ENCODE assay signal across 9 mouse cellular contexts in the genomic region with DNA sequence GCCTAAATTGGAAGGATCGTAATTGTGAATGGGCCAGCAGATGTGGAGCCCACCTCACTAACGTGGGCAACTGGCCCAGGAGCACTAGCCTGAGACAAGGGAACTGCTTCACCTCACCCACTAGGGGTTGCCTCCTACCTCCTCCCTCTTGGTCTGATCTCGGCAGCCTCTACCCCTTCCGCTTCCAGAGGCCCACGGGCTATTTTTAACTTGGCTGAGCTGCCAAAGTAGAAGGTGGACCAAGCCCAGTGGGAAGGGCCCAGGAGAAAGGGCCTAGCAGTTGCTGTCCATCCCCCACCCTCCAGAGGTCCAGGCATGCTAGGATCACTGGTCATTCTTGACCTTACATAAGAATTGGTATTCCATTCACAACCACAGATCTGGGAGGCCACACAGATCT. TPM values are rescaled to one million over a fixed set of nuclear protein-coding genes. Genes with fewer than 3 reads are reported as not detected.
DNase-seq lines count a peak whose midpoint lies in the region; ATAC-seq and TF ChIP-seq lines count a peak whose summit lies in the region.
"Had no signal": no experiment of that assay in that cellular context is flagged by ENCODE, and none has a peak within 500 bp of the region (broad histone marks: within the 10 kb centered on the region; RNA-seq: fewer than 3 reads in every experiment).

No protein-coding gene starts in this region.

- no peak for TF ChIP-seq CTCF in intestine, postnatal 0 days (IDR thresholded peaks at IDR 0.05; ENCODE audit: low read depth)

- ATAC-seq in megakaryocyte-erythroid progenitor cell, adult 5-6 weeks (replicated peaks; ENCODE audit: low FRiP score, low TSS enrichment, poor library complexity, severe bottlenecking), result peak; percentile 42; the same call in 1 of the 2 replicates
- no peak for ATAC-seq in hindbrain, embryonic 16.5 days
- no peak for ATAC-seq in intestine, postnatal 0 days

- H3K27ac ChIP-seq in hindbrain, embryonic 16.5 days (ENCODE audit: low read depth, low read length), result no peak overlapping the region
- no peak overlapping the region for H3K27ac ChIP-seq in intestine, postnatal 0 days (ENCODE audit: low read depth, low read length)
- H3K27ac ChIP-seq: limb, embryonic 15.5 days had no signal

- WGBS in hindbrain, embryonic 16.5 days, result 70% methylated on average over 5 of the region's 5 CpGs
- WGBS in intestine, postnatal 0 days, result 55% methylated on average over 5 of the region's 5 CpGs

- H3K4me1 ChIP-seq in hindbrain, embryonic 16.5 days (ENCODE audit: control insufficient read depth, insufficient read depth, low read depth, low read length), result no peaks in the 10 kb centered on the region; the same call in 1 of the 2 replicates
- no peaks in the 10 kb centered on the region for H3K4me1 ChIP-seq in intestine, postnatal 0 days (replicated peaks; ENCODE audit: control insufficient read depth, insufficient read depth, low read length)
- H3K4me1 ChIP-seq: limb, embryonic 15.5 days had no signal

- H3K9me3 ChIP-seq in hindbrain, embryonic 16.5 days (ENCODE audit: control insufficient read depth, low read length), result no peaks in the 10 kb centered on the region
- H3K9me3 ChIP-seq in intestine, postnatal 0 days (ENCODE audit: control insufficient read depth), result no peaks in the 10 kb centered on the region
- H3K9me3 ChIP-seq: limb, embryonic 15.5 days had no signal

- DNase-seq in cerebellum, adult 9-10 months, result peak; percentile 45
- DNase-seq in cerebellum, adult 11 months, result no peak
- peak; percentile 78 for DNase-seq in heart, adult 8-10 months (ENCODE audit: low spot score)
- DNase-seq in kidney, postnatal 10 days, result peak; percentile 65
- no peak for DNase-seq in Muller cell, postnatal 12 days (ENCODE audit: inconsistent ontology term)

- no peaks in the 10 kb centered on the region for H3K27me3 ChIP-seq in hindbrain, embryonic 16.5 days (replicated peaks; ENCODE audit: control insufficient read depth, insufficient read depth, low read length)
- no peaks in the 10 kb centered on the region for H3K27me3 ChIP-seq in intestine, postnatal 0 days (replicated peaks; ENCODE audit: control insufficient read depth, insufficient read depth, low read length)
- H3K27me3 ChIP-seq: limb, embryonic 15.5 days had no signal

- H3K9ac ChIP-seq in hindbrain, embryonic 16.5 days (ENCODE audit: low read depth, low read length), result no peak overlapping the region
- H3K9ac ChIP-seq in intestine, postnatal 0 days (ENCODE audit: low read depth, low read length), result no peak overlapping the region
- H3K9ac ChIP-seq: limb, embryonic 15.5 days had no signal

- H3K4me3 ChIP-seq in hindbrain, embryonic 16.5 days (ENCODE audit: low read length), result no peak overlapping the region
- H3K4me3 ChIP-seq in intestine, postnatal 0 days (ENCODE audit: low read depth, low read length), result no peak overlapping the region
- H3K4me3 ChIP-seq: limb, embryonic 15.5 days had no signal

- H3K36me3 ChIP-seq in hindbrain, embryonic 16.5 days (ENCODE audit: control insufficient read depth, insufficient read depth, low read length), result no peaks in the 10 kb centered on the region
- no peaks in the 10 kb centered on the region for H3K36me3 ChIP-seq in intestine, postnatal 0 days (ENCODE audit: control insufficient read depth, insufficient read depth)
- H3K36me3 ChIP-seq: limb, embryonic 15.5 days had no signal

- no peak overlapping the region for H3K4me2 ChIP-seq in hindbrain, embryonic 16.5 days (ENCODE audit: low read length)
- H3K4me2 ChIP-seq in intestine, postnatal 0 days (replicated peaks; ENCODE audit: low read depth), result no peak overlapping the region
- H3K4me2 ChIP-seq: limb, embryonic 15.5 days had no signal

RNA-seq across cellular contexts. Expression of a gene that starts 12.0 kb away (rescaled TPM):
- 10 to 100 TPM in 2 of 4 experiments, 1 to 10 TPM in 2; 8.9 to 11.5 (median 10.5) TPM for total RNA-seq in heart, adult 8-10 months (2022)
- 22.8 and 38.7 TPM in 2 replicates for total RNA-seq in megakaryocyte-erythroid progenitor cell, adult 5-6 weeks (2014; fragmentation: Nextera tagmentation)
- total RNA-seq in megakaryocyte-erythroid progenitor cell, adult 5-6 weeks (2017), result 22.3 and 33.5 TPM in 2 replicates
- 19.1 and 22.7 TPM in 2 replicates for polyA plus RNA-seq in hindbrain, embryonic 16.5 days (2015; fragmentation: Nextera tagmentation; extraction: Ambion mirVana)
- polyA plus RNA-seq in intestine, postnatal 0 days (2015; fragmentation: Nextera tagmentation; extraction: Ambion mirVana), result 2.1 and 2.3 TPM in 2 replicates

RNA-seq across cellular contexts. Expression of a gene that starts 21.8 kb away (rescaled TPM):
- total RNA-seq in heart, adult 8-10 months (2022), result not detected
- total RNA-seq in megakaryocyte-erythroid progenitor cell, adult 5-6 weeks (2014; fragmentation: Nextera tagmentation), result not detected in 2 replicates
- total RNA-seq in megakaryocyte-erythroid progenitor cell, adult 5-6 weeks (2017), result not detected in 2 replicates
- polyA plus RNA-seq in hindbrain, embryonic 16.5 days (2015; fragmentation: Nextera tagmentation; extraction: Ambion mirVana), result 0.09 TPM in 1 of 2 replicates, not detected in the other
- 0.07 TPM in 1 of 2 replicates, not detected in the other for polyA plus RNA-seq in intestine, postnatal 0 days (2015; fragmentation: Nextera tagmentation; extraction: Ambion mirVana)

RNA-seq across cellular contexts. Expression of a gene that starts 25.7 kb away (rescaled TPM):
- 10 to 100 TPM; 65.6 to 72.6 (median 66.5) TPM for total RNA-seq in heart, adult 8-10 months (2022)
- 65.2 and 70.9 TPM in 2 replicates for total RNA-seq in megakaryocyte-erythroid progenitor cell, adult 5-6 weeks (2014; fragmentation: Nextera tagmentation)
- 106 and 151 TPM in 2 replicates for total RNA-seq in megakaryocyte-erythroid progenitor cell, adult 5-6 weeks (2017)
- polyA plus RNA-seq in hindbrain, embryonic 16.5 days (2015; fragmentation: Nextera tagmentation; extraction: Ambion mirVana), result 121 and 126 TPM in 2 replicates
- 83.7 and 88.2 TPM in 2 replicates for polyA plus RNA-seq in intestine, postnatal 0 days (2015; fragmentation: Nextera tagmentation; extraction: Ambion mirVana)

RNA-seq across cellular contexts. Expression of a gene that starts 49.0 kb away (rescaled TPM):
- total RNA-seq in heart, adult 8-10 months (2022), result 10 to 100 TPM; 57.8 to 71.4 (median 65.0) TPM
- total RNA-seq in megakaryocyte-erythroid progenitor cell, adult 5-6 weeks (2014; fragmentation: Nextera tagmentation), result 38.6 and 48.6 TPM in 2 replicates
- total RNA-seq in megakaryocyte-erythroid progenitor cell, adult 5-6 weeks (2017), result 34.9 and 38.1 TPM in 2 replicates
- polyA plus RNA-seq in hindbrain, embryonic 16.5 days (2015; fragmentation: Nextera tagmentation; extraction: Ambion mirVana), result 284 and 286 TPM in 2 replicates
- 60.4 and 62.9 TPM in 2 replicates for polyA plus RNA-seq in intestine, postnatal 0 days (2015; fragmentation: Nextera tagmentation; extraction: Ambion mirVana)

Comparison
In these comparisons a context has a peak if more than half of its experiments do, and no peak if none do; other contexts are left out.
1. DNase-seq: peak in cerebellum, adult 9-10 months (single experiment), heart, adult 8-10 months (single experiment) and kidney, postnatal 10 days (single experiment); none in cerebellum, adult 11 months (single experiment) and Muller cell, postnatal 12 days (single experiment).